Mouse (Mus musculus): ENCODE data around the gene Mpdz. TPM values are rescaled to one million over a fixed set of nuclear protein-coding genes. Genes with fewer than 3 reads are reported as not detected.
A peak's percentile ranks its signal among the peaks of the same experiment; 100 is the strongest.

The Mpdz gene
- polyA plus RNA-seq, 1 experiment, result 0.40 TPM

DNA sequence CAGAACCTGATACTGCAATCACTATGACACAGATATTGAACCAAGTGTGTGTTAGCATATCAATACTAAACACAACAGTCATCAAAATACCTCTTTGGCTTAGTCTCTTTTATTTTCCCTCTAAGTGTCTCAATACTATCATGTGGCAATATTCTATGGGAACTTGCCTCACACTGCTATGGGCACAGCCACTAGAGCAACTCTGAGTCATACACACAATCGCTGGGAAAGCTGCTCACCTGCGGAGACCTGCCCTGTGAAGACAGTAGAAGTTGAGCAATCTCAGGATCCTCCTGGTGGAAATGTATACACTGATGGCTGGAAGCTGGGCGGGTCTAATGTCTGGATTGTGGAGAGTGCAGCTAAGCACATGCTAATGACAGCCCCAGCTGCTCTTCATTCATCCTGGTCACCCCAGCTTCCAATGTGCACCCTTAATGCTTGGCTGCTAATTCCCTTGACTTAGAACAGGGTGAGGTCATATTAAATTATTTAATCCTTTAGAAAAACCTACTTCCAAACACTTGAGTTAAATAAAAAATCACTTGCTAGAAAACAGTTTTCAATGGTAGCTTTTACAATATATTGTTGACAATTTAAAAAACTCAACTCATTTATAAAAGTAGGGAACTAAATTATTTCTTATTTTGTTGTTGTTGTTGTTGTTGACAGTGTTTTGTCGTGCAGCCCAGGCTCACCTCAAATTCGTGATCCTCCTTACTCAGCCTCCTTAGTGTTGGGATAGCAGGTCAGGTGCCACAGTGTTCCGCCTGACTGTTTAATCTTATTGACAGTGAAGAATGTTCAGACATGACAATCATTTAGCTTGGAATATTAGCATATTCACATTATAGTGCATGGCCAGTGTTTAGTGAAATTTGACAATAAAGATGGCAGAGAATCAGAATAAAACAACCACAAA lies 189.5 kb downstream of the Mpdz start:
- H3K4me1 ChIP-seq (ENCODE audit: control insufficient read depth, insufficient read depth, low read length), result no peaks in the 10 kb centered on the region
- no peak overlapping the region for H3K4me3 ChIP-seq (ENCODE audit: insufficient read depth, low read length)
- TF ChIP-seq CTCF (IDR thresholded peaks at IDR 0.05; ENCODE audit: low read depth, low read length), result no peak
- no peak for TF ChIP-seq POLR2A (IDR thresholded peaks at IDR 0.05; ENCODE audit: borderline replicate concordance, low read depth, low read length)
- H3K27ac ChIP-seq (ENCODE audit: insufficient read depth, low read depth, low read length), result no peak overlapping the region

GRCm38 (mm10) chr4:81252334-81252733 lies 190.3 kb downstream of the Mpdz start:
- TF ChIP-seq CTCF (IDR thresholded peaks at IDR 0.05; ENCODE audit: low read depth, low read length), result no peak
- TF ChIP-seq POLR2A (IDR thresholded peaks at IDR 0.05; ENCODE audit: borderline replicate concordance, low read depth, low read length), result no peak
- H3K27ac ChIP-seq (ENCODE audit: insufficient read depth, low read depth, low read length), result no peak overlapping the region
- no peak overlapping the region for H3K4me3 ChIP-seq (ENCODE audit: insufficient read depth, low read length)
- no peaks in the 10 kb centered on the region for H3K4me1 ChIP-seq (ENCODE audit: control insufficient read depth, insufficient read depth, low read length)

GRCm38 (mm10) chr4:81251934-81252333 lies 190.7 kb downstream of the Mpdz start:
- Histone ChIP-seq H3K4me3 (ENCODE audit: insufficient read depth, low read length) (no peak overlapping the region), H3K4me1 (ENCODE audit: control insufficient read depth, insufficient read depth, low read length) (no peaks in the 10 kb centered on the region), H3K27ac (ENCODE audit: insufficient read depth, low read depth, low read length) (no peak overlapping the region)
- TF ChIP-seq POLR2A (IDR thresholded peaks at IDR 0.05; ENCODE audit: borderline replicate concordance, low read depth, low read length) (no peak), CTCF (IDR thresholded peaks at IDR 0.05; ENCODE audit: low read depth, low read length) (peak; percentile 73)

DNA sequence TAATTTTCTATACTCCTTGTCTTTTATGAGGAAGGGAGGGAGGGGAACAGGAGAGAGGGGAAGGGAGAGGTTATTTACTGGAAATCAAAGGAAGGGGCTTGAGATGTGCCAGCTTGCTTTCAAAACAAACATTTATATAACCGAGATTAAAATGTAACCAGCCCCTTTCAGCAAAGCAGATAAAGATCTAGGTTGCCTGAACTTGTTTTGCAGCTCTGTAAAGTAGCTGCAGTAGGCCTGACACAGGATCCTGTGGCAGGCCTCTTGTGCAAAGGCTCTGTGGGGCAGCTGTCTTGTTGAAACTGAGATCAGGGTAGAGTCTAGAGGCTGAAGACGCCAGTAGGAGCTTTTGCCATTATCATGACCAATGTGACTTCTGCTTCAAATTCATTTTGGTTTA lies 193.4 kb downstream of the Mpdz start:
- TF ChIP-seq POLR2A (IDR thresholded peaks at IDR 0.05; ENCODE audit: borderline replicate concordance, low read depth, low read length) (no peak), CTCF (IDR thresholded peaks at IDR 0.05; ENCODE audit: low read depth, low read length) (no peak)
- no peaks in the 10 kb centered on the region for H3K4me1 ChIP-seq (ENCODE audit: control insufficient read depth, insufficient read depth, low read length)
- H3K4me3 ChIP-seq (ENCODE audit: insufficient read depth, low read length), result no peak overlapping the region
- no peak overlapping the region for H3K27ac ChIP-seq (ENCODE audit: insufficient read depth, low read depth, low read length)

- no peak overlapping the region for H3K27ac ChIP-seq (ENCODE audit: insufficient read depth, low read depth, low read length)
- no peaks in the 10 kb centered on the region for H3K4me1 ChIP-seq (ENCODE audit: control insufficient read depth, insufficient read depth, low read length)
- no peak overlapping the region for H3K4me3 ChIP-seq (ENCODE audit: insufficient read depth, low read length)
- no peak for TF ChIP-seq POLR2A (IDR thresholded peaks at IDR 0.05; ENCODE audit: borderline replicate concordance, low read depth, low read length)
- TF ChIP-seq CTCF (IDR thresholded peaks at IDR 0.05; ENCODE audit: low read depth, low read length), result no peak
Observed at GRCm38 (mm10) chr4:81236227-81236626, 206.4 kb downstream of the Mpdz start.
